Mouse (Mus musculus) heart, embryonic 13.5 days (tissue): ENCODE data around the gene Tepp. TPM values are rescaled to one million over a fixed set of nuclear protein-coding genes. Genes with fewer than 3 reads are reported as not detected.
A peak's percentile ranks its signal among the peaks of the same experiment; 100 is the strongest.

Source experiments
- ATAC-seq: fragments of 200-750 bp; cut with Nextera tagmentation; 2 replicates; pipeline ENCODE4 v1.8.0; 2017; ENCODE audit warnings: moderate TSS enrichment; ENCODE audit not compliant: insufficient number of reproducible peaks, low FRiP score, low TSS enrichment; ENCODE audit errors: extremely low read depth
- H3K27ac ChIP-seq: fragments of 300-500 bp; sonication (generic); replicated peaks from 2 replicates; pipeline ENCODE4 v1.5.1; 2015; ENCODE audit warnings: moderate library complexity, mild to moderate bottlenecking, inconsistent platforms
- H3K27me3 ChIP-seq: fragments of 300-500 bp; sonication (generic); replicated peaks from 2 replicates; pipeline ENCODE4 v1.6.1; 2015; ENCODE audit warnings: mild to moderate bottlenecking, inconsistent platforms
- H3K36me3 ChIP-seq: fragments of 300-500 bp; sonication (generic); 2 replicates; pipeline ENCODE4 v1.6.1; 2015; ENCODE audit warnings: mild to moderate bottlenecking, inconsistent platforms
- H3K4me1 ChIP-seq: fragments of 300-500 bp; sonication (generic); 2 replicates; pipeline ENCODE4 v1.6.1; 2015; ENCODE audit warnings: inconsistent platforms
- H3K4me2 ChIP-seq: fragments of 300-500 bp; sonication (generic); 2 replicates; pipeline ENCODE4 v1.6.1; 2015; ENCODE audit warnings: inconsistent platforms, mild to moderate bottlenecking, moderate library complexity
- H3K4me3 ChIP-seq: fragments of 300-500 bp; sonication (generic); 2 replicates; pipeline ENCODE4 v1.5.1; 2015; ENCODE audit warnings: moderate library complexity, mild to moderate bottlenecking, inconsistent platforms
- H3K9ac ChIP-seq: fragments of 300-500 bp; sonication (generic); 2 replicates; pipeline ENCODE4 v1.6.1; 2015; ENCODE audit warnings: inconsistent platforms, mild to moderate bottlenecking, moderate library complexity
- H3K9me3 ChIP-seq: fragments of 300-500 bp; sonication (generic); 2 replicates; pipeline ENCODE4 v1.6.1; 2016; ENCODE audit warnings: inconsistent platforms
- WGBS: fragments of 180-500 bp; shearing (Covaris S2); methylation state at CpG from one replicate; pipeline ENCODE4 v1.1.7; 2015; ENCODE audit warnings: mixed read lengths; 5-methylcytosine and 5-hydroxymethylcytosine counted together
- polyA plus RNA-seq: library from polyadenylated mRNA; unstranded; fragments of >200 nt; fragmentation: Nextera tagmentation; extraction: Ambion mirVana; gene quantifications from 2 replicates; pipeline ENCODE4 v1.2.1, GENCODE M21; 2015

Gene Tepp
- polyA plus RNA-seq, 1 experiment from 2014 or later = 0.40 TPM

DNA sequence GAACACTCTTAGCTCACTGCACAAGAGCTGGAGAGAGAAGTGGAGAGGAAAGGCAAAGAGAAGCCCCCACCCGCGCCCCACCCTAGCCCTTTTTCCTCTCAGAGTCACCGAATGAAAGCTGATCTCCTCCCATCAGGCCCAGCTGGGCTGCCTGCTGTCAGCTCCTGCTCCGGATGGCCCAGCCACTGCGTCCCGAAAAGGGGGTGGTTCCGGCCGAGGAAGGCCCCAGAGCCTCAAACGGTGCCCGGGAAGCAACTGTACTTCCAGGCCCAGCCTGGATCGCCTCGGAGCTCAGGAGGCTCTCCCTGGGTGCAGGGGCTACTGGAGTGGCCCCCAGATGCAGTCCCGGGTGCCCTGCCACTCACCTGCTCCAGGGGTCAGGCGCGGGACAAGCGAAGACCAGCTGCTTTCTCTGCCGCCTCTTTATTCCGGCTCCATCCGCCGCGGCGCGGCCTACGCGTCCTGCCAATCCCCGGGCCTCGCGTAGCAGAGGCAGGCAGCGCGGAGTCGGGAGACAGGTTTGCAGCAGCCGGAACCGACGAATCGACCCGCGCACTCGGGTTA is 20.9 kb downstream of the Tepp start:
- Histone ChIP-seq H3K4me1 (peaks cover 38% of the 10 kb centered on the region), H3K4me2 (peak overlapping the region; percentile 93), H3K9ac (peak overlapping the region; percentile 95), H3K9me3 (no peaks in the 10 kb centered on the region), H3K36me3 (peaks cover 56% of the 10 kb centered on the region), H3K27me3 (no peaks in the 10 kb centered on the region), H3K4me3 (peak overlapping the region; percentile 96), H3K27ac (peak overlapping the region; percentile 99)
- ATAC-seq = peak; percentile 16; the same call in 1 of the 2 replicates
- WGBS = 1% methylated on average over 38 of the region's 38 CpGs

DNA sequence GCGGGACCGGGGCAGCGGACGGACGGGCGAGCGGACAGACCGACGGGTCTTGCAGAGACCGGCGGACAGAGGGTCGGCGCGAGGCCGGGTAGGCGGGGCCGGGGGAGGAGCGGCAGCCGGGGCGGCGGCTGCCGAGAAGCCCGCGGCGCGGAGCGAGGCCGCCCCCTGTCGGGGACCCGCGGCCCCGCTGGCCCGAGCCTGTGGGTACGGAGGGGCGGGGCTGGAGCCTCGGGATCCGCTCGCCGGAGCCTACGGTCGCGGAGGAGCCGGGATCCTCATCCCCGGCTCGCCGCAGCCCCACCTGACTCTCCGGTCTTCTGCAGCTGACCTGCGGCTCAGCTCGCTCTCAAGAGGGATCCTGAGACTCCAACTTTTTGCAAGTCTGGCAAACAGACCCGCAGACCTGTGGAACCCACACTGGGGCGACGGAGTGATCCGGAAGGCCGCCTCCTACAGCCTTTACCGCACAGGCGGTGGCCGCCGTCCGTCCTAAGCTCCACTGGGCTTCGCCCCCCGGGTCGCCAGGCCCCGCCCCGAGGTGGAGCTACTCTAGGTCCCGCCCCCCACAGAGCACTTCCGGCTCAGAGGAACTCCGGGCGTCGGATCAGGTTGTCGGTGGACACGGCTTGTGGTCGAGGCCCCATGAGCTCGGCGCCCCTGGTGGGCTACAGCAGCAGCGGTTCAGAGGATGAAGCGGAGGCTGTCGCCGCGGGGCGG is 21.5 kb downstream of the Tepp start, which contains the start of the genes Zfp319 and Usb1:
Gene Zfp319 (minus strand): TSS at position 231 of the 717 bp plus-strand sequence.
Gene Usb1 (plus strand): TSS at position 565 of the 717 bp plus-strand sequence.
- under 1% methylated on average over 67 of the region's 80 CpGs for WGBS
- peak within 1 kb of the TSS; percentile 96 for H3K4me3 ChIP-seq
- ATAC-seq = peak; percentile 93
- peak within 1 kb of the TSS; percentile 93 for H3K4me2 ChIP-seq
- H3K9me3 ChIP-seq = no peaks in the 10 kb centered on the region
- H3K27ac ChIP-seq = peak within 1 kb of the TSS; percentile 99
- peaks cover 37% of the 10 kb centered on the region for H3K4me1 ChIP-seq
- peaks cover 55% of the 10 kb centered on the region for H3K36me3 ChIP-seq
- peak within 1 kb of the TSS; percentile 95 for H3K9ac ChIP-seq
- H3K27me3 ChIP-seq = no peaks in the 10 kb centered on the region

DNA sequence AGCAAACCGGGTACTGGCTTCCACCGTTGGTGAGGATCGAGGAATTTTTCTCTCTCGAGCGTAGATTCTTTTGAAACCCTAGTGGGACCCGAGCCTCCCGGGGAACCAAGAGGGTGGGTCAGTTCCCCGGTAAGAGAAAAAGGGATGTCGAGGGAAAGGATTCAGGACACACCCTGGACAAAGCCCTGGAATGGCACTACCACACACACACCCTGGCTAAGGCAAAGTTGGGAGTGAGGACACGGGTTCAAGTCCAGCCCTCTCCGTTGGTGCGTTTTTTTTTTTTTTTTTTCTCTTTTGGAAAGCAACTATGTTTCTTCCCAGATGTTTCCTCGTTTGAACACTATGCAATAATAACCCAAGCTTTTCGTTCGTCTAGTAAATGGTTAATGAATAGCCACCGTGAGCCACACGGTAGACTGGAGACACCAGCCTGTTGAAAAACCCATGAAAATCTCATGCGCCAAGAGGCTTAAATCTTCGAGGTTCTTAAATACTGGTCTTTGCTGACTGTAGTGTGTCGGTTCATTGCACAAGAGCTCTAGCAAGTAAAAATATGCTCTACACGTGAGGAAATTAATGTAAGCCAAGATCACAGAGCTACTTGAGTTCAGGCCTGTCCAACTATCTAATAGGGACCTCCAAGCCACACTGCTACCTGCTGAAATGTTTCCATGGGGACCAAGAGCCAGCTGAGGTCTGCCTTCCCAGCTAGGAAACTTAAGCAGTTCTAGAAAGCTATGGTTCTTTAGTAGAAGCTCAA is 22.3 kb downstream of the Tepp start:
- H3K4me1 ChIP-seq = peaks cover 31% of the 10 kb centered on the region
- peak overlapping the region; percentile 95 for H3K9ac ChIP-seq
- ATAC-seq = no peak
- H3K27me3 ChIP-seq = no peaks in the 10 kb centered on the region
- 24% methylated on average over 21 of the region's 21 CpGs for WGBS
- H3K9me3 ChIP-seq = no peaks in the 10 kb centered on the region
- H3K27ac ChIP-seq = peak overlapping the region; percentile 99
- peaks cover 55% of the 10 kb centered on the region for H3K36me3 ChIP-seq
- H3K4me2 ChIP-seq = peak overlapping the region; percentile 93
- peak overlapping the region; percentile 96 for H3K4me3 ChIP-seq

DNA sequence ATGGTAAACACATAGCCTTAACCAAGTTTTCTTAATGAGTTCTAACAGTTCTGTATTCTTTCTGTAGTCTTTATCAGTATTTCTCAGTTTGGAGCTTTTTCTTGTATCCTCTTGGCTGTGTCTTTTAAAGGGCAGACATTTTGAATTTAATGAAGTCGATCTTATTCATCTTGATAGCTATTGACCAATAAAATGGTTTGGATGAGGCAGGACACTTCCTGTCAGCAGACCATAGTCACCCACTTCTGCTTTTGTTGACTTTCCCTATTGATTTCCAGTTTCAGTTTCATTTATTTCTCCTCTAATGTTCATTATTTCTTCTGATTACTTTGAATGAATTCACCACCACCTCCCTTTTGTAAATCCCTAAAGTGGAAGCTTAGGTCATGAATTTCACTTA is 25.3 kb downstream of the Tepp start:
- H3K9me3 ChIP-seq = no peaks in the 10 kb centered on the region
- no peak overlapping the region for H3K9ac ChIP-seq
- no peak overlapping the region for H3K4me3 ChIP-seq
- no peak for ATAC-seq
- no peak overlapping the region for H3K27ac ChIP-seq
- peaks cover 64% of the 10 kb centered on the region for H3K36me3 ChIP-seq
- peaks cover 11% of the 10 kb centered on the region for H3K4me1 ChIP-seq
- H3K27me3 ChIP-seq = no peaks in the 10 kb centered on the region
- H3K4me2 ChIP-seq = no peak overlapping the region
- 87% methylated on average over 1 of the region's 1 CpGs for WGBS

DNA sequence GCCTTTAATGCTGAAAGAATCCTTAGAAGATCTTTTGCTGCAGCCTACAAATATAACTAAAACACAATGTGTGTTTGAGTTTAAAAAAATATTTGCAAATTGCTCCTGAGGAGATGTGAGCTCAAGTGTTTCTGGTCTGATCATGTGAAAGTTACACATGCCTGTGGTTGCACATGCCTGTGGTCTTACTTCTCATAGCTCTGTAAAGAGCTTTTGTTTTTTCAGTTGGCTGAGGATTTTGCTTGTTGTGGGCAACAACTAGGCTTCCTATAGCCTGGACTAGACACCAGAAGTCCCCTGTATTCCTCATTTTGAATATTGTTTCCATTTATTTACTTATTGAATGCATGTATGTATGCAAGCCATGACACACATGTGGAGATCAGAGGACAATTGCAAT is 26.0 kb downstream of the Tepp start:
- Histone ChIP-seq H3K4me3 (no peak overlapping the region), H3K9ac (no peak overlapping the region), H3K4me2 (no peak overlapping the region), H3K27ac (no peak overlapping the region), H3K27me3 (no peaks in the 10 kb centered on the region), H3K9me3 (no peaks in the 10 kb centered on the region), H3K4me1 (peaks cover 8% of the 10 kb centered on the region), H3K36me3 (peaks cover 70% of the 10 kb centered on the region)
- no peak for ATAC-seq

DNA sequence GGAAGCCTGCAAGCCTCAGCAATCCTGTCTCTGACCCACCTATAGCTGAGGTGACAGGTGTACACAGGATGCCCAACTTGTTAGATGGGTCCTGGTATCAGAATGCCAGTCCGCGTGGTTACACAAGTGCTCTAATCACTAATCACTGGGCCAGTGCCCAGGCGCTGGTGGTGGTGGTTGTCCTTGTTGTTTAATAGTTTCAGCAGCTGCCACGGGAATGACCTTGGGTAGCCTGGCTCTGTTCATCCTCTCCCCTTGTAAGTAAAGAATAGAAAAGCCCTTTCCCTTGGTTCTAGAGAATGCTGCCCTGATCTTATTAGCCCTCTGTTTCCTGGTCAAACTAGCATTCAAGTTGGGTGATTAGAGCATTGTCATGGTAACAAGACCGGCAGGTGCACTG is 31.4 kb downstream of the Tepp start:
- ATAC-seq = no peak
- Histone ChIP-seq H3K27ac (peak overlapping the region; percentile 16; the same call in 1 of the 2 replicates), H3K4me1 (peaks cover 9% of the 10 kb centered on the region), H3K36me3 (peaks cover 93% of the 10 kb centered on the region), H3K4me3 (no peak overlapping the region), H3K4me2 (no peak overlapping the region), H3K9me3 (no peaks in the 10 kb centered on the region), H3K9ac (peak overlapping the region; percentile 21; the same call in 1 of the 2 replicates), H3K27me3 (no peaks in the 10 kb centered on the region)
- 58% methylated on average over 5 of the region's 5 CpGs for WGBS

DNA sequence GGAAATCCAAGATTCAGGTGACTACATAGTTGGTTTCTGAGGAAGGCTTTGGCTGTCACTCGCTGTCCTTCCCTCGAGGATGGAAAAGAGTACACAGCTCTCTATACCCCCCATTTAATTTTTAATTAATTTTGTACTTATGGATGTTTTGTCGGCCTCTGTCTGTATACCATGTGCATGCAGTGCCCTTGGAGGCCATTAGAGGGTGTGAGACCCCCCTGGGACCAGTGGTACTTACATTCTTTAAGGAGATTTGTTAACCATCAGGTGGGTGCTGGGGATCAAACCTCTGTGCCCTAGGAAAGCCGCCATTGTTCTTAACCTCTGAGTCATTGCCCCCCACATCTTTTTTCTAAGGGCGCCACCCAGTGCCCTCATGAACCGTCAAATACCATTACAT is 34.3 kb downstream of the Tepp start:
- H3K9me3 ChIP-seq = no peaks in the 10 kb centered on the region
- H3K9ac ChIP-seq = no peak overlapping the region
- H3K27ac ChIP-seq = no peak overlapping the region
- peaks cover 33% of the 10 kb centered on the region for H3K4me1 ChIP-seq
- WGBS = 73% methylated on average over 6 of the region's 6 CpGs
- no peak for ATAC-seq
- no peak overlapping the region for H3K4me3 ChIP-seq
- no peaks in the 10 kb centered on the region for H3K27me3 ChIP-seq
- H3K4me2 ChIP-seq = no peak overlapping the region
- peaks cover 66% of the 10 kb centered on the region for H3K36me3 ChIP-seq

DNA sequence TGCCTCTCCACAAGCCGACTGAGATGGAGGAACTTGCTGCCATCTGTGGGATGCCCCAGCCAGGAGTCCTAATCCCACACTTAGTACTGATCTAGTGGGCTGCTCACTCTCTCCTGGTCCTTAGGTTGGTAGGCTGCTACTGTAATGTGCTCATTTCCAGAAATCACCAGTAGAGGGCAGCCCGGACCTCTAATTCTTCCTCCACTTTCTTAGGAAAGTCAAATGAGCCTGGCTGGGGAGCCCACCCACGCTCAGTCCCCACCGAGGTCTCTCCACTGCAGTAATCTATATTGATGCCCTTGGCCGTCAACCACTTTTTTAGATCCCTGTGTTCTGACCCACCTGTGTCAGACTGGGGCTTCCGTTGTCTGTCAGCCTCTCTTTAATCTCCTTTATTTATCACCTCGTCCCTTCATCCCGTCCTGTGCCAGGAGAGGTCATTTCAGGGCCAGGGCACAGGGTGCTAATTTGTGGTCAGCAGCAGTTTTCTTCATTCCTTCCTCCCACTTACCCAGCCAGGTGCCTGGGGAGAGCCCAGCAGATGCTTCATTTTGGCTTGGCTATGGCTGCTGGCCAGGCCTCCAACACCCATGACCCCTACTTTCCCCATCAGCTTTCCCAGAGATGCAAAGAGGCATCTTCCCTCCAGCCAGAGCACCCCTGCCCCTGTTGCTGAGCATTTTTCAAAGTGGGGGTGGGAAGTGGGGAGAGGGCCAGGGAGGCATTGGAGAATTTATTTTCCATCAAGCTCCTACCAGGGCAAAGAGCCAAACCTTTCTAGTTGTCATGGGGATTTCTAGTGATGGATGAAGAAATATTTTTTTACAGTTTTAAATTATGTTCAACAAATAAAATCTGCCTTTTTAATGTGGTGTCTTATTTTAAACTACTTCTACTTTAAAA is 36.5 kb downstream of the Tepp start:
- Histone ChIP-seq H3K36me3 (peaks cover 44% of the 10 kb centered on the region), H3K27ac (peak overlapping the region; percentile 33; the same call in 1 of the 2 replicates), H3K9ac (no peak overlapping the region; the same call in 1 of the 2 replicates), H3K9me3 (no peaks in the 10 kb centered on the region), H3K27me3 (no peaks in the 10 kb centered on the region), H3K4me3 (no peak overlapping the region), H3K4me1 (peaks cover 44% of the 10 kb centered on the region), H3K4me2 (no peak overlapping the region)
- WGBS = 18% methylated on average over 8 of the region's 8 CpGs
- no peak for ATAC-seq

DNA sequence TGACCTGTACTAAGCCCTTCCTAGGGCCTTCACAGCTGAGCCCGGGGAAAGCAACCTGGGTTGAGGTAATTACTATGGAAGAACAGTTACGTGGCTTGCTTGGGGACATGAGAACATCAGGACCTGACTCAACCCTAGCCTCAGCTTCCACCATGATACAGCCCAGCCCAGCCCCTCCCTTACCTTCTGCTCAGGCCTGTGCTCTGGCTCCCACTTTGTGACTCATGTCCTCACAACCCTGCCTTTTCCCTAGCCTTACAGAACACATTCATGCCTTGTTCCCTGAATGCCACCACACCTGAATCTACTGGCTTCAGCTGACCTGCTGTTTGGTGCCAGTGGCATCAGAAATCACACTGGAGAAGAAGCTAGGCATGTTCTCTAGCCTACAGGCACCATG is 38.0 kb downstream of the Tepp start:
- no peaks in the 10 kb centered on the region for H3K27me3 ChIP-seq
- peak overlapping the region; percentile 54 for H3K4me2 ChIP-seq
- peaks cover 31% of the 10 kb centered on the region for H3K36me3 ChIP-seq
- no peak for ATAC-seq
- H3K4me3 ChIP-seq = no peak overlapping the region
- no peaks in the 10 kb centered on the region for H3K9me3 ChIP-seq
- peak overlapping the region; percentile 71 for H3K9ac ChIP-seq
- H3K4me1 ChIP-seq = peaks cover 42% of the 10 kb centered on the region
- peak overlapping the region; percentile 70 for H3K27ac ChIP-seq
- 72% methylated on average over 2 of the region's 2 CpGs for WGBS

DNA sequence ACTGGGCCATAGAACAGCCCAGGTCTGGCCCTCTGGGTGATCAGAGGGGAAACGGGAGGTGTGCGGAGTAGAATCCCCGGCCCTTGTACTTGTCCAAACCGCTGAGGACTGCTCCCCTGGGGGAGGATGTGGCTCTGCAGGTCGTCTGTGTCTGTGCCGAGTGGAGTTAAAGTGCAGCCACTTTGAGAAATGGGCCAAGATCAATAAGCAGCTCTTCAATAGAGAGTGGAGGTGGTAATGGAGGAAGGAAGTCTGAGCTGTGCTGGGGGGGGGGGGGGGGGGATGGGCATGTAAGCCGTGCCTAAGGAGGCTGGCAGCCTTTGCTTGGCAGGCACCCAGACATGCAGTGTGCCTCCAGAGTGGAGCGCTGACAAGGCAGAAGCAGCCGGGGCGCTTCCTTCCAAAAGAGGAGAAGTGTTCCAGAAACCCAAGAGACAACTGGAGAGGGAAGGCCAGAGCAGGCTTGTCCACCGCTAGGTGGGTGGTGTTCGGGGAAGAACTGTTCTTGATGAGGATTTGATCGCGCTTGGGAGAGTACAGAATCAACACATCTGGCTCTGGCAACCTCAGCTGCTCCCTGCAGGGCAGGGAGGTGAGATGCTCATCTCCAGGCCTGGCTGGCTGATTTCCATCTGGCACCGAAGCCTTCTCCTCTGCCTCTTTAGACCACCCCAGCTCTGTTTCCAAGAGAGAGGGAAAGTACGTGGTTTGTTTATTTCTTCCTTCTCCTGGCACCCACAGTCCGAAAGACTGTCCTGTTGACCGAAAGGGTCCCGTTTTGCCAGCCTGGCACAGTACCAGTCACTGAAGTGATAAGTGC is 38.7 kb downstream of the Tepp start:
- Histone ChIP-seq H3K9ac (peak overlapping the region; percentile 71), H3K4me2 (peak overlapping the region; percentile 54), H3K4me3 (no peak overlapping the region), H3K36me3 (peaks cover 24% of the 10 kb centered on the region), H3K9me3 (no peaks in the 10 kb centered on the region), H3K27me3 (no peaks in the 10 kb centered on the region), H3K27ac (peak overlapping the region; percentile 70), H3K4me1 (peaks cover 47% of the 10 kb centered on the region)
- WGBS = 35% methylated on average over 19 of the region's 19 CpGs
- no peak for ATAC-seq
